Mouse (Mus musculus): Measurements from ENCODE around the gene Tgm5. TPM values are rescaled to one million over a fixed set of nuclear protein-coding genes. Genes with fewer than 3 reads are reported as not detected.

The Tgm5 gene
- polyA plus RNA-seq, 1 experiment from 2014 or later = not detected

DNA sequence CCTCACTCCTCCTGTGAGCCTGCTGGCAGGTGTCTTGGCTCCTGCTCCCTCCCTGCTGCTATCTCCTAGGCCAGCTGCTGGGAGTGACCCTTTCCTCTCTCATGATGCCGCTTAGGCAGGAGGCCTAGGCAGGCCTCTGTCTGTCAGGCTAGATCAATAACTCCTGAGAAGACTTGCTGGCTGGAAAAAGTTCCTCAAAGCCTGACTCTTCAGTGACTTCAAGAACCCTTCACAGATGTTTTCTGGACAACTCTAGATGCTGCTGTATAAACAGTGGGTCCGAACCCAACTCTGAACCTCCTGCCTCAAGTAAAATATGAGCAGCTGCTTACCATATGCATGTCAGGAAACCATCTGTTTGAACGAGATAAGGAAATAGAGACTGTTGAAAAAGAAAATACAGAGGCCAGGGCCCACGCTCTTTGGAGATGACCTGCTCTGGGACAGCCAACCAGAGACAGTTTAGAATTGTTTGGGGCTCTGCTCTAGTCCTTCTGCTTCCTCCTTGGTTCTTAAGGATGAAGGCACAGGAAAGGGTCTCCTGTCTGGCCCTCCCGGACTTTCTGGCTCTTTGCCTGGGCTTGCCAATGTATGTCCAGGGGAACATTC is 48.8 kb downstream of the Tgm5 start, which contains the start of gene Epb42:
Epb42 (minus strand) TSS at position 340 of the 609 bp plus-strand sequence.
- no peak within 1 kb of the TSS for H3K27ac ChIP-seq (ENCODE audit: low read depth, low read length)
- DNase-seq (ENCODE audit: low spot score) = no peak
- no peak within 1 kb of the TSS for H3K4me3 ChIP-seq (ENCODE audit: low read depth, low read length)
- no peak within 1 kb of the TSS for H3K4me2 ChIP-seq (ENCODE audit: low read depth, low read length, severe bottlenecking)
- 70% methylated on average over 5 of the region's 5 CpGs for WGBS
- H3K9ac ChIP-seq (ENCODE audit: low read length) = no peak within 1 kb of the TSS
- no peaks in the 10 kb centered on the region for H3K27me3 ChIP-seq (ENCODE audit: control insufficient read depth, insufficient read depth, low read length)
- ATAC-seq (replicated peaks; ENCODE audit: low FRiP score) = no peak
- H3K36me3 ChIP-seq (ENCODE audit: control insufficient read depth, insufficient read depth, low read length) = no peaks in the 10 kb centered on the region
- no peaks in the 10 kb centered on the region for H3K9me3 ChIP-seq (ENCODE audit: control insufficient read depth, low read length)
- H3K4me1 ChIP-seq (replicated peaks; ENCODE audit: control insufficient read depth, insufficient read depth, low read length) = no peaks in the 10 kb centered on the region

DNA sequence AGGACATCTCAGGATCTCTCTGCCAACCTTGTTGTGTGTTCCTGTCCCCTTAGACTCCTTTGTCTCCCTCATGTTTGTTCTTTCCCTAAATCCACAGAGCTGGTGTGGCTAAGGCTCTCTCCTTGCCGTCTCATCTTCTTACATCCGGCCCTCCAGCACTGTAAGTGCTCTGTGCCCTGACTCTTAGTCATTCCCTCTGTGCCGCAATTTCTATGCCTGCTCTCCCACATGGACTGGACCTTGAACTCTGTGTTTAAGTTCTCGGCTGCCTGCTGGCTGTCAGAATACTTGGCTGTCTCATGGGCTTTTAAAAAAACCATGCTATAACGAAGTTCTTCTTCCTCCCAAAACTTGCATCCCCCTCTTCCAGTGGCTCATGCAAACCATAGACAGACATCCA is 62.7 kb downstream of the Tgm5 start:
- no peak overlapping the region for H3K4me2 ChIP-seq (ENCODE audit: low read depth, low read length, severe bottlenecking)
- H3K36me3 ChIP-seq (ENCODE audit: control insufficient read depth, insufficient read depth, low read length) = no peaks in the 10 kb centered on the region; the same call in 1 of the 2 replicates
- no peaks in the 10 kb centered on the region for H3K9me3 ChIP-seq (ENCODE audit: control insufficient read depth, low read length)
- H3K9ac ChIP-seq (ENCODE audit: low read length) = no peak overlapping the region
- no peak for DNase-seq (ENCODE audit: low spot score)
- 84% methylated on average over 5 of the region's 5 CpGs for WGBS
- no peak for ATAC-seq (replicated peaks; ENCODE audit: low FRiP score)
- H3K27me3 ChIP-seq (ENCODE audit: control insufficient read depth, insufficient read depth, low read length) = no peaks in the 10 kb centered on the region
- no peaks in the 10 kb centered on the region for H3K4me1 ChIP-seq (replicated peaks; ENCODE audit: control insufficient read depth, insufficient read depth, low read length)
- no peak overlapping the region for H3K4me3 ChIP-seq (ENCODE audit: low read depth, low read length)
- no peak overlapping the region for H3K27ac ChIP-seq (ENCODE audit: low read depth, low read length)

DNA sequence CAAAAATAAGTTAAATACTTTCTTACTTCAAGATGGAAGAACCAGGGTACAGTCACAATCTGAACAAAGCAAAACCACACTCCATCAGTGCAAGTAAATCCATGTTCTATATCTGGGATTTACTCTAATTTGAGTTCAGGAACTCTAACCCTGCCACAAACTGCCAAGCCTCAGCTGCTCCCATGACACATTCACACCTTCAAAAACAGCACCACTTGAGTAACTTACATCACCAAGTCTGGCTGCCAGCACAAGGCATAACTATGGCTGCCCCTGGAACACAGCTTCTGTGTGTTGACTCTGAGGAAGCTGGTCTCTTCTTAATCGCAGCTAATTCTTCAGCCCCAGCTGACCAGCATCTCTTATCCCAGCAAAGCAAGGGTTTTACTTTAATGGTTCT is 68.5 kb downstream of the Tgm5 start:
- Histone ChIP-seq H3K4me1 (replicated peaks; ENCODE audit: control insufficient read depth, insufficient read depth, low read length) (no peaks in the 10 kb centered on the region), H3K4me3 (ENCODE audit: low read depth, low read length) (no peak overlapping the region), H3K36me3 (ENCODE audit: control insufficient read depth, insufficient read depth, low read length) (no peaks in the 10 kb centered on the region; the same call in 1 of the 2 replicates), H3K9me3 (ENCODE audit: control insufficient read depth, low read length) (no peaks in the 10 kb centered on the region), H3K27ac (ENCODE audit: low read depth, low read length) (no peak overlapping the region), H3K27me3 (ENCODE audit: control insufficient read depth, insufficient read depth, low read length) (no peaks in the 10 kb centered on the region), H3K4me2 (ENCODE audit: low read depth, low read length, severe bottlenecking) (no peak overlapping the region), H3K9ac (ENCODE audit: low read length) (no peak overlapping the region)
- 96% methylated on average over 1 of the region's 1 CpGs for WGBS
- ATAC-seq (replicated peaks; ENCODE audit: low FRiP score) (no peak), DNase-seq (ENCODE audit: low spot score) (no peak)

DNA sequence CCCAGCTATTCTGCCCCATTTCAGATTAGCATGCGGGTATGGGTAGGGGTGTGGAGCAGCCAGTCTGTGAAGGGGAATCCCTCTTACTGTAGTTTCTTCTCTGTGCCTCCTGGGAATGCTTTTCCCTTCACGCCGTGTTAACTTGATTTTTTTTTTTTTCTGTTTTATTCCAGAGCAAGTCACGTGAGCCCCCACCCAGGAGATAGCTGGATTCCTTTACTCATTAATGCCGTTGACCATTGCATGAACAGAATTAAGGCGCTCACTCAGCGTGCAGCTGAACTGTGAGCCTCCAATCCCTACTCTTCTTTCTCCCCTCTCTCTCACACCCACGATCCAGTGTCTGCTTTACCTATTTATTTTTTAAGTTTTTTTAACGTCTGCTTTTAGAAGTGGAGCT is 69.4 kb downstream of the Tgm5 start:
- whole genome bisulfite sequencing = 89% methylated on average over 9 of the region's 9 CpGs
- Histone ChIP-seq H3K27me3 (ENCODE audit: control insufficient read depth, insufficient read depth, low read length) (no peaks in the 10 kb centered on the region), H3K4me2 (ENCODE audit: low read depth, low read length, severe bottlenecking) (no peak overlapping the region), H3K36me3 (ENCODE audit: control insufficient read depth, insufficient read depth, low read length) (no peaks in the 10 kb centered on the region; the same call in 1 of the 2 replicates), H3K4me1 (replicated peaks; ENCODE audit: control insufficient read depth, insufficient read depth, low read length) (no peaks in the 10 kb centered on the region), H3K27ac (ENCODE audit: low read depth, low read length) (no peak overlapping the region), H3K9ac (ENCODE audit: low read length) (no peak overlapping the region), H3K4me3 (ENCODE audit: low read depth, low read length) (no peak overlapping the region), H3K9me3 (ENCODE audit: control insufficient read depth, low read length) (no peaks in the 10 kb centered on the region)
- DNase-seq (ENCODE audit: low spot score) (no peak), ATAC-seq (replicated peaks; ENCODE audit: low FRiP score) (no peak)

DNA sequence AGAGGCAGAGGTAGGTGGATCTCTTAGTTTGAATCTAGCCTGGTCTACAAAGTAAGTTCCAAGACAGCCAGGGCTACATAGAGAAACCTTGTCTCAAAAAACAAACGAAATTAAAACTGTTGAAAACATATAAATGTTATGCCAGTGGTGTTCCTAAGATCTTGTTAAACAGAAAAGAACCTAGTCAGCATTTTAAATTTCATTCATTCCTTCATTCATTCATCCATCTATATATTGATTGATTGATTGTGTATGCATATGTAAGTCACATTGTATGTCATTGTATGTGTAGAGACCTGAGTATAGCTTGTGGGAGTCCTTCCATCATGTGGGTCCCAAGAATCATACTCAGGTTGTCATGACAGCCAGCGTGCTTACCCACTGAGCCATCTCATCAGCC is 70.1 kb downstream of the Tgm5 start:
- WGBS = 86% methylated on average over 2 of the region's 2 CpGs
- Histone ChIP-seq H3K27me3 (ENCODE audit: control insufficient read depth, insufficient read depth, low read length) (no peaks in the 10 kb centered on the region), H3K4me3 (ENCODE audit: low read depth, low read length) (no peak overlapping the region), H3K4me2 (ENCODE audit: low read depth, low read length, severe bottlenecking) (no peak overlapping the region), H3K9me3 (ENCODE audit: control insufficient read depth, low read length) (no peaks in the 10 kb centered on the region), H3K36me3 (ENCODE audit: control insufficient read depth, insufficient read depth, low read length) (no peaks in the 10 kb centered on the region; the same call in 1 of the 2 replicates), H3K4me1 (replicated peaks; ENCODE audit: control insufficient read depth, insufficient read depth, low read length) (no peaks in the 10 kb centered on the region), H3K27ac (ENCODE audit: low read depth, low read length) (no peak overlapping the region), H3K9ac (ENCODE audit: low read length) (no peak overlapping the region)
- no peak for ATAC-seq (replicated peaks; ENCODE audit: low FRiP score)
- no peak for DNase-seq (ENCODE audit: low spot score)

DNA sequence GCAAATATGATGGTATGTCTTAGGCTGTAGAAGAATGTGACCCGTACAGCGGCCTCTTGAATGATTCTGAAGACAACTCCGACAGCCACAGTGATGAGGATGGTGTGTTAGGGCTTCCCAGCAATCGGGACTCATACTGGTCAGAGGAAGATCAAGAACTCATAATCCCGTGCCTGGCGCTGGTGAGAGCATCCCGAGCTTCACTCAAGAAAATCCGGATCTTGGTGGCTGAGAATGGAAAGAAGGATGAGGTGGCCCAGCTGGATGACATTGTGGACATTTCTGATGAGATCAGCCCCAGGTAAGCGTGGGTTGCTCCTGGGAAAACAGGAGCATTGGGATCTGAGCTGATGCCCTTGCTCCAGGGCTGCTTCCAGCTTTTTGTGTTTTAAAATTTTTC is 73.0 kb downstream of the Tgm5 start:
- WGBS = 88% methylated on average over 9 of the region's 9 CpGs
- no peak for ATAC-seq (replicated peaks; ENCODE audit: low FRiP score)

DNA sequence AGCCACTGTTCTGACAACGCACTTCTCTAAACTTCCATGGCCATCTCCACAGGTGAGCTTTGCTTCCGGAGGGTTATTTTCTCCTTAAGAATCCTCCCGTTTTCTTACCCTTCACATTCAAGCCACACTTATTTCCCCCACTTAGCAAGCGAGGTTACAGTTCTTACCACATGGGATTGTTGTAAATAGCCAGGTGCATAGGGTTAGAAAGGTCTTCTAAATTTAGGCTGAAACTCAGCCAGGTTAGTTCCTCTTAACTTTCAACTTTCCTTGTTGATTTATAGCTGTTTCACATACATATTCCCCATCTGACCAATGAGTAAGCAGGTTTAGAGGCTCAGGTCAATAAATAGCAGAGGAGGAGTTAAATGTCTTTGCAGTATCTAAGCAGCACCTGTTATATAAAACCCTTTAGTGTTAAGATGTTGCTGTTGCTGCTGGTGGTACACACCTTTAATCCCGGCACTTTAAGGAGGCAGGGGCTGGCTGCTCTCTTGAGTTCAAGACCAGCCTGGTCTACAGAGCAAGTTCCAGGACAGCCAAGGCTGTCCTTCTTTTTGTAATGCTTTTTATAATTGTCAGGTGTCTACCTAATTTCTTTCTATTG is 76.5 kb downstream of the Tgm5 start:
- no peaks in the 10 kb centered on the region for H3K27me3 ChIP-seq (ENCODE audit: control insufficient read depth, insufficient read depth, low read length)
- H3K4me1 ChIP-seq (replicated peaks; ENCODE audit: control insufficient read depth, insufficient read depth, low read length) = peaks cover 2% of the 10 kb centered on the region; the same call in 1 of the 2 replicates
- DNase-seq (ENCODE audit: low spot score) (no peak), ATAC-seq (replicated peaks; ENCODE audit: low FRiP score) (no peak)
- 31% methylated on average over 5 of the region's 5 CpGs for WGBS
- no peak overlapping the region for H3K27ac ChIP-seq (ENCODE audit: low read depth, low read length)
- no peaks in the 10 kb centered on the region for H3K36me3 ChIP-seq (ENCODE audit: control insufficient read depth, insufficient read depth, low read length)
- H3K9ac ChIP-seq (ENCODE audit: low read length) = peak overlapping the region; percentile 66
- H3K9me3 ChIP-seq (ENCODE audit: control insufficient read depth, low read length) = no peaks in the 10 kb centered on the region
- H3K4me3 ChIP-seq (ENCODE audit: low read depth, low read length) = peak overlapping the region; percentile 68
- H3K4me2 ChIP-seq (ENCODE audit: low read depth, low read length, severe bottlenecking) = peak overlapping the region; percentile 80

More for the DNA sequence above, 73.0 kb downstream of the Tgm5 start:
- Histone ChIP-seq H3K9ac (ENCODE audit: low read length) (no peak overlapping the region), H3K36me3 (ENCODE audit: control insufficient read depth, insufficient read depth, low read length) (no peaks in the 10 kb centered on the region; the same call in 1 of the 2 replicates), H3K4me2 (ENCODE audit: low read depth, low read length, severe bottlenecking) (no peak overlapping the region), H3K9me3 (ENCODE audit: control insufficient read depth, low read length) (no peaks in the 10 kb centered on the region), H3K4me1 (replicated peaks; ENCODE audit: control insufficient read depth, insufficient read depth, low read length) (peaks cover 2% of the 10 kb centered on the region; the same call in 1 of the 2 replicates), H3K27ac (ENCODE audit: low read depth, low read length) (no peak overlapping the region), H3K27me3 (ENCODE audit: control insufficient read depth, insufficient read depth, low read length) (no peaks in the 10 kb centered on the region), H3K4me3 (ENCODE audit: low read depth, low read length) (no peak overlapping the region)
- DNase-seq (ENCODE audit: low spot score) = no peak

DNA sequence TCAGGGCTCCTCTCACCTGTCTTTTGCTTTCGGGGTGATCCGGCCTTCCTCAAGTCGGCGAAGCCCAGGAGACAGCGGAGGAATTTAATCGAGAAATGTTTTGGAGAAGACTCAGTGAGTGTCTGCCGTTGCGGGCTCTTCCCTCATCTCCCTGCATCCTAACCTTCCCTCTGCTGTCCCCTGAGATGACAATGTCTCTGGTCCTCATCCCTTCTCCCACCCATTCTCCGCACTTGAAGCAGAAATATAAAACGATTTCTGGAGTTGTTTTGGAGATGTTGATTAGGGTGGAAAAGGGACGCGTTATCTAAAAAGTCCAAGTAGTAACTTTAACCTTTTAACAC is 77.0 kb downstream of the Tgm5 start:
- peaks cover 2% of the 10 kb centered on the region; the same call in 1 of the 2 replicates for H3K4me1 ChIP-seq (replicated peaks; ENCODE audit: control insufficient read depth, insufficient read depth, low read length)
- ATAC-seq (replicated peaks; ENCODE audit: low FRiP score) = no peak; the same call in 1 of the 2 replicates
- 2% methylated on average over 12 of the region's 12 CpGs for WGBS
- peak overlapping the region; percentile 66 for H3K9ac ChIP-seq (ENCODE audit: low read length)
- H3K27me3 ChIP-seq (ENCODE audit: control insufficient read depth, insufficient read depth, low read length) = no peaks in the 10 kb centered on the region
- peak overlapping the region; percentile 80 for H3K4me2 ChIP-seq (ENCODE audit: low read depth, low read length, severe bottlenecking)
- H3K9me3 ChIP-seq (ENCODE audit: control insufficient read depth, low read length) = no peaks in the 10 kb centered on the region
- no peak overlapping the region for H3K27ac ChIP-seq (ENCODE audit: low read depth, low read length)
- DNase-seq (ENCODE audit: low spot score) = no peak
- H3K4me3 ChIP-seq (ENCODE audit: low read depth, low read length) = peak overlapping the region; percentile 68
- H3K36me3 ChIP-seq (ENCODE audit: control insufficient read depth, insufficient read depth, low read length) = no peaks in the 10 kb centered on the region
